Mouse (Mus musculus) heart, adult 2 months (tissue): ENCODE data around the gene Cep68.

ENCODE experiments used
- CTCF ChIP-seq: fragments of 200-600 bp; IDR thresholded peaks from 2 replicates; pipeline ENCODE4 v1.8.1; 2022; ENCODE audit warnings: antibody characterized with exemption, mild to moderate bottlenecking, moderate library complexity
- EP300 ChIP-seq: fragments of 200-500 bp; IDR thresholded peaks from 2 replicates; pipeline ENCODE4 v1.6.1; 2011; ENCODE audit warnings: low read depth, low read length, control low read depth; ENCODE audit not compliant: insufficient read depth
- POLR2A ChIP-seq: fragments of 200-500 bp; IDR thresholded peaks from 2 replicates; pipeline ENCODE4 v1.6.1; 2011; ENCODE audit warnings: mild to moderate bottlenecking, low read depth, low read length, control low read depth; ENCODE audit not compliant: insufficient read depth

GRCm38 (mm10) chr11:20240331-20240730 lies 8.9 kb downstream of the Cep68 start:
- TF ChIP-seq CTCF (no peak), POLR2A (no peak), EP300 (no peak)
